Mouse (Mus musculus): ENCODE measurements around the gene Ccdc87.
A peak's percentile ranks its signal among the peaks of the same experiment; 100 is the strongest.
"Not testable (repeated sequence)": the region's sequence is repeated elsewhere in the genome, so short reads cannot be mapped to it uniquely, and the experiment has no call there.

Gene Ccdc87

DNA sequence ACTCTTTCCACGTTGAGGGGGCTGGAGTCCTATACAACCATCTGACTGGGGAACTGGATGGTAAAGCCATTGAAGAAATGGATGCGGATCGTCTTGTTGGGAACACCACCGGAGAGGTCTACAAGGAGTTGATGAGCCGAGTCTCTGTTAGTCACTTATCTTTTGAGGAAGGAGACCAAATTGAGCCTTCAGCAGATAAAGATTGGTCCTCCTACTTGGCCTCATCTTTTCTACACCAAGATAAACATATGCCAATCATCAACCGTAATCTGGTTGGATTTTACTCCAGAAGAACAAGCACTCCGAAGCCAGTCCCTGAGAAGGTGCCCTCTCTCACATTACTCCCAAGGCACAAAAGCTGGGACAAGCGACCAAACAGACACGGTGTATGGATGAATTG lies 1.7 kb downstream of the Ccdc87 start:
- DNase-seq, result no peak

DNA sequence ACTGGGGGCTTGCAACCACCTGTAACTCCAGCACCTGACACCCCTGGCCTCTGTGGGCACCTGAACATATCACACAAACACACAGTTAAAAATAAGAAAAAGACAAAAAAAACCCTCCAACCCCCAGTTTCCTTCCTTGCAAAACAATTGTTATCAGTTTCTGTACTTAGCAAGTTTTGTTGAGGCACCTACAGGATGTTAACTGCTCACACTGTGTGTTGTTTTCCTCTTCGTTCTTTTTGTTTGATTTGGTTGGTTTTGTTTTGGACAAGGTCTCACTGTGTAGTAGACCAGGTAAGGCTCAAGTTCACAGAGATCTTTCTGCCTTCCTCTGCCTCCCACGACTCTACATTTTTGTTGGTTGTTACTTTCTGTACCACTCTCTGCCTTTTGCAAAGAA lies 3.4 kb downstream of the Ccdc87 start:
- DNase-seq, result no peak

DNA sequence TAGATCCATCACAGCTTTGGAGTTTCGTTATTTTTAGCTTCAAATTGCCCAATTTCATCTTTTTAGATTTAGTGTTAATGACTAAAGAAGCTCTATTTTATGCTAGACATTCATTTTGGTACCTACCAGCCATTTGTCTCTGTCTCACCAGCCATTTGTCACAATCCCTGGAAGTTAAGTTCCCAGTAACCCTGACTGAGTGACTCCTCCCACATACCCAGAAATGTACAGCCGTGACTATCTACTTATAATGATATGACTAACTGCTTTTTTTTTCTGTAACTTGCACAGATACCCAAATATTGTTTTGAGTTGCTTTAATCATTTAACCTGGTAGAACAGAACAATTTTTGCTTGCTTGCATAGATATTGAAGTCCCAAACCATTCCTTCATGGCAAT lies 6.7 kb downstream of the Ccdc87 start:
- no peak for DNase-seq

DNA sequence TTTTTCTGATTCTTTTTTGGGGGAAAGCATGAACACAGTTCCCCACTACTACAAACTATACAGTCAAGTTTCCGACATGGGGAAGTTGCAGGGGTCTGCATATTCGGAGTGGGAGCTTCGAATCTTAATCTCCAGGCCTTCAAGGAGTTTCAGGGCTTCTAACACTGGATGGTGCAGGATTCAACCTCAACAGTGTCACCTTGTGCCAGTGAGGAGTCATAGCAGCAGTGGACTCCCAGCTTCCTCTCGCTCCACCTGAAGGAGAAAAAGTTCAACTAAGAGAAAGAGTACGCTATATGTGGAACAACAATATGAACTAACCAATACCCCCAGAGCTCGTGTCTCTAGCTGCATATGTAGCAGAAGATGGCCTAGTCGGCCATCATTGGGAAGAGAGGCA lies 8.3 kb downstream of the Ccdc87 start:
- peak; percentile 61 for DNase-seq

DNA sequence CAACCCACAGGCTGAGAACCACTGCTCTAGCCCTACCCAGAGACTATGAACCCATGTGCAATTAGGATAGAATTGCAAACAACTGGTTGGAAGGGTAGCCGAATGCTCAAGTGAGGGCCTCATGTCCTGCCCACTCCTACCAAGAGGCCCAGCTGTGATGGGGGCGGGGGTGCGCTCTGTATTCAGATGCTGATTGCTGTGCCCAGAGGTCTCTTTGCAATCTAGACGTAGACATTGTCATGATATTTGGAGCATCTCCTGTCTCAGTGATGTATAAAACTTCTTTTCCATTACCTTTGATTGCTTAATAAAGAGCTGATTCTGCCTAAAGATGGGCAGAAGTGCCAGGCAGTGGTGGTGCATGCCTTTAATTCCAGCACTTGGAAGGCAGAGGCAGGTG lies 10.6 kb downstream of the Ccdc87 start:
- no peak for DNase-seq

GRCm38 (mm10) chr19:4850281-4850680 lies 11.1 kb downstream of the Ccdc87 start:
- no peak for DNase-seq

GRCm38 (mm10) chr19:4854552-4855469 lies 15.6 kb downstream of the Ccdc87 start, which contains the start of gene Ctsf:
Gene Ctsf (plus strand): TSS chr19:4855130.
- peak; percentile 95 for DNase-seq

GRCm38 (mm10) chr19:4855470-4855820 lies 16.3 kb downstream of the Ccdc87 start:
- no peak for DNase-seq

DNA sequence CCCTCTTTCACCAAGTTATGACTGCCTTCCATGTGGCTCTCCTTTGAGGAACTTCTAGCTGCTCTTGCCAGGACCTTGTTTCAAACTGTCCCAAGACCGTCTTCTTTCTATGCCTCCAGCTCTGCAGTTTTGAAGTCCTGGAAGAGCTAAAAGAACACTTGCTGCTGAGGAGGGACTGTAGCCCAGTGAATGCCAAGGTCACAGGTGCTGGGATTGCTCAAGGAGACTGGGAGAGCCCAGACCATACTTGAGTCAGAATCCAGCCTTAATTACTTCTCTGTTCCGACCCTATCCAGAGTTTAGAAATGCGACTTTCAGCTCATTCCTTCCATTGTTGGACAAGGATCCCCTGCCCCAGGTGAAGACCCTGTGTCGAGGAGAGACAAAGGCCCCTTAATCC lies 16.8 kb downstream of the Ccdc87 start:
- no peak for DNase-seq

DNA sequence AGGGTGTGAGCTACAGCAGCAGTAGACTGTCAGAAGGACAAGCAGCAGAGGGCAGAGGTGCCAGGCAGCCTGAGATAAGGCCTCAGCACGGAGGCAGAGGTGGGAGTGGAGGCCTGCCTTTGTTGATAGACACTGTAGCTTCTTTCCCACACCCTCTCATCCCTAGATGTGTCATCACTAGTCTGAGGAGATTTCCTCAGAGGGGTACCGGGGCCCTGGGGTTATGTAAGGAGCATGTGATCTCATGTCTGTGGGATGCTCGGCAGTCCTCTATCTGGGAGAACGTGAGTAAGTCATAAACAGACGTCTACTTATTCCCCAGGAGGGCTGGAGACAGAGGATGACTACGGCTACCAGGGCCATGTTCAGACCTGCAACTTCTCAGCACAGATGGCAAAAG lies 19.9 kb downstream of the Ccdc87 start:
- no peak for DNase-seq

- no peak for DNase-seq
Observed at GRCm38 (mm10) chr19:4863048-4863447, 23.9 kb downstream of the Ccdc87 start.

GRCm38 (mm10) chr19:4865147-4865546 lies 26.0 kb downstream of the Ccdc87 start:
- DNase-seq, result no peak

DNA sequence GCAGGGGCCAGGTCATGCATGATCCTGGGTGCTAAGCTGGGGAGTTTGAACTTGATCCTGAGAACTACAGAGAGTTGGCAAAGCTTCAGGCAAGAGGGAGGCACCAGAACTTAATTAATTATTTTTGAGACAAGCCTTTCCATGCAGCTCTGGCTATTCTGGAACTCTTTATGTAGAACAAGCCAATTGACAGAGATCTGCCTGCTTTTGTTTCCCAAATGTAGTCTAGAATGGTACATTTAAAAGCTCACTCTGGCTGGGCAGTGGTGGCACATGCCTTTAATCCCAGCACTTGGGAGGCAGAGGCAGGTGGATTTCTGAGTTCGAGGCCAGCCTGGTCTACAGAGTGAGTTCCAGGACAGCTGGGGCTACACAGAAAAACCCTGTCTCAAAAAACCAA lies 35.4 kb downstream of the Ccdc87 start:
- DNase-seq, result not testable (repeated sequence)

GRCm38 (mm10) chr19:4876241-4876640 lies 37.1 kb downstream of the Ccdc87 start:
- DNase-seq, result no peak

- DNase-seq, result no peak
Observed at GRCm38 (mm10) chr19:4876755-4877154, 37.6 kb downstream of the Ccdc87 start.

- DNase-seq, result no peak
Observed at GRCm38 (mm10) chr19:4877785-4878184, 38.6 kb downstream of the Ccdc87 start, which contains the start of gene Actn3. Gene Actn3 (minus strand): TSS chr19:4877909.

GRCm38 (mm10) chr19:4878405-4879323 lies 39.5 kb downstream of the Ccdc87 start, which contains the start of gene Zdhhc24:
Gene Zdhhc24 (plus strand): TSS chr19:4878668.
- DNase-seq, result peak; percentile 96

- no peak for DNase-seq
Observed at GRCm38 (mm10) chr19:4879324-4879703, 40.1 kb downstream of the Ccdc87 start.

DNA sequence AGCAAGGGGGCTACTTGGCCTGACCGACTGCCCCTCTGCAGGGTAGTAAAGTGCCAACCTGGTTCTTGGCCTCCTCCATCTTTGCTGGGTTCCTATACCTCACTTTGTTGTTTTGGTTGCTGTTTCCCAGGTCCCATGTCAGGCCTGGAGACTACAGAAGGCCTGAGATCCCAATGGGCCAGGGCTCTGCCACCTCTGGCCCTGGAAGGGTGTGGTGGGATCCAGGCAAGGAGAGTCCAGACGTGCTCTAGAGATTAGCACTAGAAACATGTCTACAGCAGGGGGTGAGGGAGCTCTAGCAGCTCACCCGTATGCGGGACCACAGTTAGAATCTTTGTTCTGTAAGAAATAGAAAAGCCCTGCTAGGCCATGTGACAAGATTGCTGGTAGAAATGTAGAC lies 44.8 kb downstream of the Ccdc87 start:
- no peak for DNase-seq

DNA sequence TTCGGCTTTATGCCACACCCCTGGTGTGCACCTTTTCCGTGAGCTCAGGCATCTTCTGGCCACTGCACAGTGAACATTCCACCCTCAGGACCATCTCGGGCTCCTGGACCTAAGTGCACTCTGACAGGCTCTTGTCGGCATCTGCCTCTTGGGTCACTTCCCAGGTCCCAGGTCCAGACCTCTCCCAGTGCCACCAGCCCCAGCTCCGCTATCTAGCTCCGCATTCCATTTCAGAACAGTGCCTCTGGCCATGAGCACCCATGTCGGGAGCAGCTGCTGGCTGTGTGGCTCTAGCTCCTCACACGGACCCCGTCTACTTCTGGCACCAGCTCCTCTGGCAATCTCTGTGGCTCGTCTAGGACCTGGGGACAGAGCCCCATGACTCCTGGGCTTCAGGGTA lies 50.6 kb downstream of the Ccdc87 start:
- no peak for DNase-seq

GRCm38 (mm10) chr19:4891798-4892197 lies 52.6 kb downstream of the Ccdc87 start:
- no peak for DNase-seq
